Mouse (Mus musculus) cortical plate, adult 2 months (tissue): ENCODE measurements around the gene Olfr282.
A peak's percentile ranks its signal among the peaks of the same experiment; 100 is the strongest.

ENCODE experiments used
- CTCF ChIP-seq: fragments of 200-500 bp; IDR thresholded peaks from 2 replicates; pipeline ENCODE4 v1.5.1; 2011; ENCODE audit warnings: mild to moderate bottlenecking, control low read depth, low read length; ENCODE audit not compliant: insufficient read depth; ENCODE audit errors: extremely low read depth
- POLR2A ChIP-seq: fragments of 200-500 bp; IDR thresholded peaks from 2 replicates; pipeline ENCODE4 v1.6.1; 2011; ENCODE audit warnings: mild to moderate bottlenecking, low read length, control low read depth; ENCODE audit not compliant: insufficient read depth; ENCODE audit errors: extremely low read depth

DNA sequence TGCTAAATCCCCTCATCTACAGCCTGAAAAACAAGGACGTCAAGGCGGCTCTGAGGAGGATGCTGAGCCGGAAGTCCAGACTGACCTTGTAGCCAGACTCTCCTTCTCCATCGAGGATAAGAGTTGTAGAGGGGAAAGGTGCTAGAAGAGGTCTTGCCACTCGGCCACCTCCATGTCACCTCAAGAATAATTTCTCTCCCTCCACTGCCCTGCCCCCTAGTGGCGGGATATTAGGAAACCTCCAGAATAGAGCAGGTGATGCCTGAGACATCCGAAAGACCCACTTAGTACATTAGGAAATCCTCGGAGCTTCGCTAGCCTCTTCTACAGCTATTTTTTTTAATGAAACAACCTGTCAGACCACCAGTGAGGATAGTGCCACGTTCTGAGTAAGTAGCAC is 44.4 kb downstream of the Olfr282 start:
- TF ChIP-seq CTCF (peak; percentile 32; the same call in 1 of the 2 replicates), POLR2A (no peak)
